Mouse (Mus musculus) G1E (cell line): ENCODE results near the gene Stab2.

Experiments used
- CTCF ChIP-seq: IDR thresholded peaks from 2 replicates; pipeline ENCODE4 v1.5.1; 2012; ENCODE audit warnings: low read depth, low read length, inconsistent platforms, mixed read lengths
- POLR2AphosphoS5 ChIP-seq: IDR thresholded peaks from 2 replicates; pipeline ENCODE4 v1.6.1; 2012; ENCODE audit warnings: low read depth, low read length, inconsistent platforms; ENCODE audit not compliant: insufficient replicate concordance

DNA sequence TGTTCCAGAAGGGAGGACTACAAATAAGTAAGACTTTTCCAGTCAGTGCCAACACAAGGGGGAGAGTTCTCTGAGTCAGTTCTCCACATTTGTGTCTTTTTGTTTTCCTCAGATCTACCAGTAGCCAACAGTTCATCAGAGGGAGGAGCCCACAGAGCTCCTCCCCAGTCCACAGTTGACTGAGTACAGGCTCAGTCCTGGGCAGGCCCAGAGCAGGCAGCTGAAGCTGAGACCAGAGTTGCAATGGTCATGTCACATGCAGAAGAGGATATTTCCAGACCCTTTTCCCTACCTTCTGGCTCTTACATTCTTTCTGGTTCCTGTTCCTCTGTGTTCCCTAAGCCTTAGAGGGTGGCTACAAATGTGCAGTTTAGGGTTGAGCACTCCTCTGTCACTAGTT lies 118.4 kb downstream of the Stab2 start:
- no peak for TF ChIP-seq CTCF
- no peak for TF ChIP-seq POLR2AphosphoS5
